Mouse (Mus musculus) testis, adult 2 months (tissue): ENCODE measurements around the gene Gm20388. TPM values are rescaled to one million over a fixed set of nuclear protein-coding genes. Genes with fewer than 3 reads are reported as not detected.
A peak's percentile ranks its signal among the peaks of the same experiment; 100 is the strongest.

Source experiments
- H3K27ac ChIP-seq: fragments of 200-500 bp; 2 replicates; pipeline ENCODE4 v1.5.1; 2012; ENCODE audit warnings: low read depth, low read length; ENCODE audit not compliant: control insufficient read depth, insufficient read depth
- H3K27me3 ChIP-seq: fragments of 200-500 bp; 2 replicates; pipeline ENCODE4 v1.6.1; 2012; ENCODE audit warnings: mild to moderate bottlenecking, low read length, moderate library complexity; ENCODE audit not compliant: control insufficient read depth, insufficient read depth
- H3K36me3 ChIP-seq: fragments of 200-500 bp; 2 replicates; pipeline ENCODE4 v1.6.1; 2012; ENCODE audit warnings: mild to moderate bottlenecking, low read length; ENCODE audit not compliant: control insufficient read depth, insufficient read depth
- H3K4me1 ChIP-seq: fragments of 200-500 bp; 2 replicates; pipeline ENCODE4 v1.6.1; 2012; ENCODE audit warnings: low read length; ENCODE audit not compliant: control insufficient read depth, insufficient read depth
- H3K4me3 ChIP-seq: fragments of 200-500 bp; 2 replicates; pipeline ENCODE4 v1.5.1; 2012; ENCODE audit warnings: low read depth, mild to moderate bottlenecking, low read length, moderate library complexity, mixed read lengths; ENCODE audit not compliant: control insufficient read depth
- CTCF ChIP-seq: fragments of 200-500 bp; IDR thresholded peaks from 2 replicates; pipeline ENCODE4 v1.5.1; 2012; ENCODE audit warnings: low read depth, mild to moderate bottlenecking, inconsistent platforms, low read length, moderate library complexity; ENCODE audit not compliant: control insufficient read depth, insufficient read depth, insufficient replicate concordance
- POLR2A ChIP-seq: fragments of 200-500 bp; IDR thresholded peaks from 2 replicates; pipeline ENCODE4 v1.6.1; 2012; ENCODE audit warnings: low read depth, mild to moderate bottlenecking, inconsistent platforms, low read length, moderate library complexity; ENCODE audit not compliant: control insufficient read depth
- polyA plus RNA-seq: library from polyadenylated mRNA; depleted of rRNA; stranded (reverse); fragments of >200 nt; gene quantifications from 2 replicates; pipeline ENCODE4 v1.2.3, GENCODE M21; 2012

Gene Gm20388
- polyA plus RNA-seq, 1 experiment = 5.6 TPM

GRCm38 (mm10) chr8:120591587-120592292, 681.1 kb downstream of the Gm20388 start:
- no peak for TF ChIP-seq CTCF
- no peak for TF ChIP-seq POLR2A
- Histone ChIP-seq H3K27ac (no peak overlapping the region), H3K27me3 (no peaks in the 10 kb centered on the region), H3K36me3 (no peaks in the 10 kb centered on the region), H3K4me1 (peaks cover 2% of the 10 kb centered on the region), H3K4me3 (no peak overlapping the region)

GRCm38 (mm10) chr8:120594571-120594970, 683.9 kb downstream of the Gm20388 start:
- Histone ChIP-seq H3K4me3 (no peak overlapping the region), H3K36me3 (no peaks in the 10 kb centered on the region), H3K27ac (no peak overlapping the region), H3K27me3 (no peaks in the 10 kb centered on the region), H3K4me1 (peaks cover 8% of the 10 kb centered on the region)
- TF ChIP-seq CTCF (peak; percentile 71; the same call in 1 of the 2 replicates), POLR2A (no peak)

GRCm38 (mm10) chr8:120595963-120596362, 685.3 kb downstream of the Gm20388 start:
- H3K36me3 ChIP-seq = no peaks in the 10 kb centered on the region
- no peak overlapping the region for H3K4me3 ChIP-seq
- no peak overlapping the region for H3K27ac ChIP-seq
- peaks cover 8% of the 10 kb centered on the region for H3K4me1 ChIP-seq
- no peaks in the 10 kb centered on the region for H3K27me3 ChIP-seq
- no peak for TF ChIP-seq POLR2A
- peak; percentile 94 for TF ChIP-seq CTCF

GRCm38 (mm10) chr8:120598579-120598978, 687.9 kb downstream of the Gm20388 start:
- Histone ChIP-seq H3K4me1 (peaks cover 8% of the 10 kb centered on the region), H3K36me3 (no peaks in the 10 kb centered on the region), H3K27me3 (no peaks in the 10 kb centered on the region), H3K4me3 (peak overlapping the region; percentile 9; the same call in 1 of the 2 replicates), H3K27ac (no peak overlapping the region)
- TF ChIP-seq POLR2A (no peak), CTCF (no peak)

- Histone ChIP-seq H3K4me3 (no peak overlapping the region), H3K27me3 (no peaks in the 10 kb centered on the region), H3K27ac (no peak overlapping the region), H3K4me1 (peaks cover 8% of the 10 kb centered on the region), H3K36me3 (no peaks in the 10 kb centered on the region)
- TF ChIP-seq POLR2A (no peak), CTCF (peak; percentile 86; the same call in 1 of the 2 replicates)
Observed at GRCm38 (mm10) chr8:120599504-120599903, 688.9 kb downstream of the Gm20388 start.

- TF ChIP-seq CTCF (no peak), POLR2A (no peak)
- H3K4me1 ChIP-seq = peaks cover 7% of the 10 kb centered on the region
- H3K27ac ChIP-seq = no peak overlapping the region
- no peaks in the 10 kb centered on the region for H3K36me3 ChIP-seq
- H3K4me3 ChIP-seq = no peak overlapping the region
- no peaks in the 10 kb centered on the region for H3K27me3 ChIP-seq
Observed at GRCm38 (mm10) chr8:120602672-120603071, 692.0 kb downstream of the Gm20388 start.

GRCm38 (mm10) chr8:120607460-120607859, 696.8 kb downstream of the Gm20388 start:
- Histone ChIP-seq H3K36me3 (no peaks in the 10 kb centered on the region), H3K4me1 (peaks cover 7% of the 10 kb centered on the region), H3K27me3 (no peaks in the 10 kb centered on the region), H3K4me3 (no peak overlapping the region), H3K27ac (no peak overlapping the region)
- TF ChIP-seq CTCF = no peak
- no peak for TF ChIP-seq POLR2A
